Mouse (Mus musculus) C2C12 (cell line): ENCODE results near the gene Psip1.
"Not testable (repeated sequence)": the region's sequence is repeated elsewhere in the genome, so short reads cannot be mapped to it uniquely, and the experiment has no call there.

ENCODE experiments used
- CTCF ChIP-seq: IDR thresholded peaks from one replicate; pipeline ENCODE4 v1.5.1; 2011; ENCODE audit not compliant: control insufficient read depth, insufficient read depth, insufficient read length
- FOSL1 ChIP-seq: IDR thresholded peaks from one replicate; pipeline ENCODE4 v1.8.0; 2011; ENCODE audit warnings: mild to moderate bottlenecking, low read length; ENCODE audit not compliant: poor library complexity, insufficient read depth, severe bottlenecking
- MAX ChIP-seq: IDR thresholded peaks from one replicate; pipeline ENCODE4 v1.6.1; 2011; ENCODE audit warnings: mild to moderate bottlenecking, control low read depth
- MYOG ChIP-seq: IDR thresholded peaks from one replicate; pipeline ENCODE4 v1.6.1; 2011; ENCODE audit not compliant: control insufficient read depth, insufficient read length; ENCODE audit errors: extremely low read depth
- USF1 ChIP-seq: IDR thresholded peaks from one replicate; pipeline ENCODE4 v1.6.1; 2011; ENCODE audit warnings: low read depth, mild to moderate bottlenecking, control low read depth, moderate library complexity

DNA sequence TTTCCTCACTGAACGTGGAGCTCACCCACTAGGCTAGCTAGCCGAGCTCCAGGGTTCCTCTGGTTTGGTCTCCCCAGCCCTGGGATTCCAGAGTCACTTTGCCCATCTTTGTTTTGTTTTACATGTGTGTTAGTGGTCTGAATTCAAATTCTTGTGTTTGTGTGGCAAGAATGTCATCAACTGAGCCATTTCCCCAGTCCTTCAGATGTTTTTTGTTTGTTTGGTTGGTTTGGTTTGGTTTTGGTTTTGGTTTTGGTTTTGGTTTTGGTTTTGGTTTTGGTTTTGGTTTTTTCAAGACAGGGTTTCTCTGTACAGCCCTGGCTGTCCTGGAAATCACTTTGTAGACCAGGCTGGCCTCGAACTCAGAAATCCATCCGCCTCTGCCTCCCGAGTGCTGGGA, 10.8 kb upstream of the Psip1 start:
- TF ChIP-seq MAX, CTCF, USF1, MYOG, FOSL1: not testable (repeated sequence)
